Mouse (Mus musculus) layer of hippocampus, adult 9-11 months (tissue): ENCODE measurements around the gene Fndc7.

Source experiments
- DNase-seq: peaks from one replicate; pipeline ENCODE4 v3.0.0; 2022

Gene Fndc7

DNA sequence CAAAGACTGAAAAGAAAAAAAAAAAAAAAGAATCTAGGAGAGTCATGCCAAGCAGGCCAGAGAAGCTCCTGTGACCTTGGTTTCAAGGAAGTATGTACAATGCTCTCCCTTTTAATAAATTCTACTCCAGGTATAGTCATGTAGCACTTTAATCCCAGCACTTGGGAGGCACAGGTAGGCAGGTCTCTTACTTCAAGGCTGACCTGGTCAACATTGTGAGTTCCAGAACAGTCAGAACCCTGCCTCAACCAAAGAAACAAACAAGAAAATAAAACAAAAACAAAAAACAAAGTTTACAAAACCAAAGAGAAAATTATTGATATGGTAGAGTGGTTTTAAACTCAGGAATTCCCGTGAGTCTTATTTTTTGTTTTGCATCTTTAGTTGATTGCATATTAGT is at the start of gene Fndc7:
Gene Fndc7, minus strand, starts transcription at position 101 of the 400 bp plus-strand sequence.
- DNase-seq: no peak

DNA sequence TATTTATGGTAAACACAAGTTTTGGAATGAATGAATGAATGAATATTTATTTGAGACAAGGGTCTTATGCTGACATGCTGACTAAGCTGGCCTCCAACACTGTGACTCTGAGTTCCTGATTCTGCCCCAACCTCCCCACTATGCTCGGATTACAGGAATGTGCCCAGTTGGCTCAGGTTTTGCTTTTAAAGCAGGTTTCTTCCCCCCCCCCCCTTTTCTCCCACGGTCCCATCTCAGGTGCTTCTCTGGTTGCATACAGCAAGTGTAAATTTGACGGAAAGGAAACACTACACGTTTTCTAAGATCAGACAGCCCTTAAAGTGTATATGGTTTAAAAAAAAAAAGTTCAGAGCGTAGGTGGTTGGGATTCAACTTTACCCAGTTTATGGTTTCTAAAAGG is 49.8 kb upstream of the Fndc7 start, which contains the start of gene Henmt1:
Gene Henmt1, plus strand, starts transcription at position 301 of the 400 bp plus-strand sequence.
- DNase-seq: no peak

DNA sequence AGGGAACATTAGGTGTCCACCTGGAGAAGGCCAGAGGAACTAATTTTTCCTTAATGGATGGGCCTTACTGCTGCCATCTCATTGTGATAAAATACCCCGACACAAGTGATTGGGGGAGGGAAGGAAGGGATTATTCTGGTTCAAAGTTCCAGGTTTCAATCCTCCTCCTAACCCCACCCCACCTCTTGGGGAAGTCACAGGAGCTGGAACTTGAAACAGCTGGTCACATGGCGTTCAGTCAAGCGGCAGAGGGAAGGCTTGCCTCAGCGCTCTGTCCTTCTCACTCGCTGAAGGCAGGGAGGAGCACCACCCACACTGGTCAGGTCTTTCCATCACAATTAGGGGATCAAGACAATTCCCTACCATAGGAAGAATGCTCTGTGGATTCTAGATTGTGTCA is 48.9 kb upstream of the Fndc7 start:
- no peak for DNase-seq

DNA sequence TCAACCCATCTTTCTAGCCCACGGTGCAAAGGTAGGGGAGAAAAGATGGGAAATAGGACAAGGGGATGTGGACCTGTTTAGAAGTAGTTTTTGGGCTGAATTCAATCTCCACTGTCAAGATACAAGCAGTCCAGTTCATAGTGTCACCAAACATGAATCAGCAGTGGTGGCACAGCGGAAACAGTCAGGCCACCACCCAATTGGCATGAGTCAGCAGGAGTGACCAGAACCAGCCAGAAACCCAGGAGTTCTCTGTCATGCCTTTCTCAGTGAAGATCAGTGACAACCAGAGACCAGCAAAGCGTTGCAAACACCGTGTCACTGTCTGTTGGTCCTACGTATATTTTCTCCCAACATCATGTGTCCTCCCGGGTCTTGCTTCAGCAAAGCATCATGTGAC is 43.7 kb upstream of the Fndc7 start:
- DNase-seq: no peak

DNA sequence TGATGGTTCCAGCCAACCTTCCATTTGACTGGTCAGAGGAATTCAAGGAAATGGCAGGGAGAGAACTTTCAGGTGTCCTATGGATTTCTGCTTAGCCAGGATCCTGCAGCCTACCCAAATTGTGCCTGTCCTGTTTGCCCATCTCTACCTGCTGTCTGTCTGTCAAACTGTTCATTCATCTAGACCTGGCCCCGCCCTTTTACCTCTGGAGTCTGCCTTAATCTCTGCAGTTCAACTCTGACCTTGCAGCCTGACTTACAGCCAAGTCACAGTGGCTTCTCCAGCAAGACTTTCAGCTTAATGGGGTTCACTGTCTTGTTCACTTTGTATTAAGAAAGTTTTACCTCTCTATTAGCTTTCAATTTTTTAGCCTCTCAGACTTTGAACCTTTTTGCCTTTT is 36.5 kb upstream of the Fndc7 start:
- DNase-seq: no peak

DNA sequence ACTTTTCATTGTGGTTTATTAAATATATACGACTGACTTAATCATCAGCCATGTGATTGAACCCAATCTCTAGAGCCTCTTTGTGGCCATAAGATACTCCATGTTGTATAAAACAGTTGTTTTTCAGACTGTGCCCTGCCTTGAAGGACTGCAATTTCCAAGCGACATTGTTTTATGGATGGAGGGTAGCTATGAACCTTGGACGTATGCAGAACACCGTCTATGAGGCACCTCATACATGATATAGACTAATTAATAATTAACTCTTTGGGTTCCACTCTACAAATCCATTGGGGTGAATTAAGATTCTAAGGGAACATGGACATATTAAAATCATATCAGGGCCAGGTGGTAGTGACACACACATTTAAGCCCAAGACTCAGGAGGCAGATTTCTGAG is 35.9 kb upstream of the Fndc7 start:
- DNase-seq: no peak

DNA sequence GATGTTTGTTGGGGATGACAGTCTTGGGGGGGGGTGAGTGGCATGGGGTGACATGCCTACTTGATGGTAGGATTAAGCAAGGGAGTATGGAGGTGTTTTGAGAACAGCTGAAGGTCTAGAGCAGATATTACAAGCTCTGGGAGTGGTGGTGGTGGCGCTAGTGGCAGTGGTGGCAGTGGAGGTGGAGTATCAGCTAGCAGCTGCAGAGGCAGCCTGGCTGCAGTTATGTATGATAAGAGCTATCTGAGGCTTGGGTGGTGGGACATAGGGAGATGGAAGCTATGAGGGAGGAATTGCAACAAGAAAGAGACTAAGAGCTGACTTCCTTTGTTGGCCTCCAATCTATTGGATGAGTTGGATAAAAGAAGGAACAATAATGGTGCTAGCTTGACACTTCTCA is 32.0 kb upstream of the Fndc7 start:
- DNase-seq: no peak

DNA sequence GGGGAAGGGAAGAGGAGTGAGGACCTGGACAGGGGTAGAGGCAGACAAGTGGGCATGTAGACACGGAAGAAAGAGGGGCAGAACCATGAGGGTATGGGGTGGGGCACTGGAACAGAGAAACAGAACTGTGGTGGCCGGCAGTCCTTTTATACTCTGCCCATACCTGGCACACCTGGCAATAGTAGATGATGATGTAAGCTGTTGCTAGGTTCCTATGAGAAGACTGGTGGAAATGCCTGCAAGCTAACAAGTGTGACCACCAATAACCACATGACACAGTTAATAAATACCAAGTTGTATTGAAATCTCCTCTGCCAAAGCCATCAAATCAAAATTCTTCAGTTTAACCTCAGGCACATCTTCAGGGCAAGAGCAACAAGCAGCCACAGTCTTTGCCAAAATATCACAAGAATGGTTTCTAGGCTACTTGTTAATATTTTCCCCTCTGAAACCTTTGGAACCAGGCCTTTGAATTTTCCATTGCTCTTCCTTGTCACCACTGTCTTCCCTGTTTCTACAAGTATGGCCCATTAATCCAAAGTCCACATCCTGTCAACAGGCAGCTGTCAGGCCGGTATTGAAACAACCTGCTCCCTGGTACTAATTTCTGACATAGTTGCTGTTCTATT is 30.7 kb upstream of the Fndc7 start:
- DNase-seq: no peak

DNA sequence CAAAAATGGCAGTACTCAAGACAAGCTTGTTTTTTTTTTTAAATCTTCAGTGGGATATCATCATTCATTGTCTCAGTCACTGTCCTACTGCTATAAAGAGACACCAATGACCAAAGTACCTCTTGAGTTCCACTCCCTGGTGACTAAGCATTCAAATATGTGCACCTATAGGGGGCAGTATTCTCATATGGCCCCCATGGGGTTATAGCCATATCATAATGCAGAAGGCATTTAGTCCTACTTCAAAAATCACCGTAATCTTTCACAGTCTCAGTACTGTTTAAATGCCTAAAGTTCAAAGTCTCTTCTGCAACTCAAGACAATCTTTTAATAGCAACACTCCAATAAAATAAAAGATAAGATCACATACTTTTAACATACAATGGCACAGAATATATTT is 29.0 kb upstream of the Fndc7 start:
- no peak for DNase-seq

DNA sequence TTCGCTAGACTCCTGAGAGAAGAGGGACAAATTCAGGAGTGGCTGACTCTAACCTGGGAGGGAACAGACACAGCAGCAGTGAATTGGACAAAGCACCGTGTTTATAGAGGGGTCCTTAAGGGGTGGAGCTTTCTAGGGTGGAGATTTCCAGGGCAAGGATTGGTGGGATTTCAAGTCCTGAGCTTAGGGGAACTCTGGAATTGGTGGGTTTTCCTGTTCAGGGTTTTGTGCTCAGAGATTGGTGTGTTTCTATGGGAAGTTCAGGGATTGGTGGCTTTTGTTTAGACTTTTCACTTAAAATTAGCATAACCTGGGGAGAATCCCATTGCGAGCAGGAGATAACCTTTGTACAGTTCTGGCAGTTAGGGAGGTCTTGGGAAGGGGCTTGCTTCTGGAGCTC is 28.2 kb upstream of the Fndc7 start:
- DNase-seq: no peak

DNA sequence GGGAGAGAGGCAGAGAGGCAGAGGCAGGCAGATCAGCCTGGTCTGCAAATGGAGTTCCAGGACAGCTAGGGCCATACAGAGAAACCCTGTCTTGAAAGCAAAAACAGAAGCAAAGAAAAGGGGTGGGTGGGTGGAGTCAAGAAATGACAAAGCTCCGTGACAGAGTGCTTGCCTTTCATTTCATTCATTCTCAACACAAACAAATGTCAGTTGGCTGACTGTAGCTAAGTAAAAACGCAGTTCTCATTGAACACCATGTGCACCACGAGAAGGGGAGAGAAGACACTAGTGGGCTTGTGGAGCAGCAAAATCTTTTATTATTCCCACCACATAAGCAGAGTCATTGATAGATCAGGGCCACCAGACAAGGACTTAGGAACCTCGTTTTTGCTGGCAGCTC is 27.0 kb upstream of the Fndc7 start:
- DNase-seq: no peak

DNA sequence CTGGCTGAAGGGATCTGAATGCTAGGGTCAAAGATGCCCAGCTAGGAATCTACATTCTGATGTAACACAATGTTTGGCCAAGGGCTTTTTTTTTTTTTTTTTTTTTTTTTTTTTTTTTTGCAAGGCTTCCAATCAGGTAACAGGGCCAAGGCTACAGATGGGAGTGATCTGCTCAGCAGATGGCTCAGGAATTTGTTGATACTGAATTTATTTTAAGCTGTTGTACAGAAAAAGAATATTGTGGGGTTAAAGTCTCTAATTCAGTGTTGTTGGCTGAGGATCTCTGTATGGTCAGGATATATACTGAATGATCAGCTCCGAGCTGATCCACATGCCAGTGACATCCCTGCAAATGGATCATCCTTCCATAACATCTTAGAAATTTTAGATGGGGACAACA is 26.2 kb upstream of the Fndc7 start:
- DNase-seq: peak; percentile 40

DNA sequence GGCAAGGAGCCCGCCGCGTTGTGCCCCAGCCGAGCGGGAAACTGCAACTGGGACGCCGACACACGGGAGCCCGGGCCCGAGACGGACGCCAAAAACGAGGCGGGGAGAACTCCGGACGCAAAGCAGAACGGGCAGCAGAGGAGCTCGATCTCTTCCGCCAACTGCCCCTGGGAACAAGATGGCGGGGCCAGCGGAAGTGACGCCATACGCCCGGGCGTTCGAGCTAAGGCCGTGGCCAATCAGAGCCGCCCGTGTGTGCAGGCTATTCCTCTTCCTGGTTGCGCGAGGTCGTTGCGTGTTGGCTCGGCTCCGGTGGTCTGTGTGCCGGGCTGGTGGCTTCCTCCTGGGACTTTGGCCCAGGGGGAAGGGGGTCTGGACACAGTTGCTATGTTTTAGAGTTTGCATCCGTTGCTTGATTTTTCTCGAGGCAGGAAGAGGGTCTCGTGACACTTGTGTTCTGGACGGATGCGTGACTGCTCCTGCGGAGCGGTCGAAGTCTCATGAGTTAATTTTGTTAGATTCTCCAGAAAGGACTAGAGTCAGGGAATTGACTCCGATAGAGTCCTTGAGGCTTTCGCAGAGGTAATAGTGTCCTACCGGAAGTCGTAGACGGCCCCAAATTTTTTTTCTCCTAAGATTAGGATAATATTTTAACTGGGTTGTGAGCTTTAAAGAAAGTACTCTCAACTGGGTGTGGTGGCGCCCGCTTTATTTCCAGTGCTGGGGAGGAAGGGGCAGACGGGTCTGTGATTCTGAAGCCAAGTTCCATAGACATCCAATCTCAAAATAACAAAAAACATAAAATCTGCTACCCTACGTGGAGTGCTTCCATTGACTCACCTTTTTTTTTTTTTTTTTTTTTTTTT is 22.0 kb upstream of the Fndc7 start, which contains the start of gene Prpf38b:
Gene Prpf38b, minus strand, starts transcription at position 180 of the 866 bp plus-strand sequence.
- peak; percentile 97 for DNase-seq

DNA sequence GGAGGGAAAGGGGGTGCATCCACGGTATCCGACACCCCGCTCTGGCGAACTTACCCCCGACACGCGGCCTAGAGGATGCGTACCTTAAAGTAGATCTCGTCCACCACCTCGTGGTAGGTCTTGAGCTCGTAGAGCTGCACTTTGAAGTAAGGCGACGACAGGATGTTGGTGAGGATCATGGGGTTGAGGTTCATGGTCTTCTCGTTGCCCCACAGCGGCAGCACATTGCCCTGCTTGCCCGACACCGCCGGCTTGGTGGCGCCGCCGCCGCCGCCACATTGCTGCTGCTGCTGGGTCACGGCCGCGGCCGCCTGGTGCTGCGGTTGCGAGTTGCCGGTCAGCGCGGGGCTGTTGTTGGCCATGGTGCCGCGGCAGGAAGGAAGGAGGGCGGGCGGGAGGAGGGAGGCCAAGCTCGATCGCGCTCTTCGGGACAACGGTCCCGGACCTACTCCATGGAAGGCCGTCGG is 21.3 kb upstream of the Fndc7 start:
- peak; percentile 69 for DNase-seq

DNA sequence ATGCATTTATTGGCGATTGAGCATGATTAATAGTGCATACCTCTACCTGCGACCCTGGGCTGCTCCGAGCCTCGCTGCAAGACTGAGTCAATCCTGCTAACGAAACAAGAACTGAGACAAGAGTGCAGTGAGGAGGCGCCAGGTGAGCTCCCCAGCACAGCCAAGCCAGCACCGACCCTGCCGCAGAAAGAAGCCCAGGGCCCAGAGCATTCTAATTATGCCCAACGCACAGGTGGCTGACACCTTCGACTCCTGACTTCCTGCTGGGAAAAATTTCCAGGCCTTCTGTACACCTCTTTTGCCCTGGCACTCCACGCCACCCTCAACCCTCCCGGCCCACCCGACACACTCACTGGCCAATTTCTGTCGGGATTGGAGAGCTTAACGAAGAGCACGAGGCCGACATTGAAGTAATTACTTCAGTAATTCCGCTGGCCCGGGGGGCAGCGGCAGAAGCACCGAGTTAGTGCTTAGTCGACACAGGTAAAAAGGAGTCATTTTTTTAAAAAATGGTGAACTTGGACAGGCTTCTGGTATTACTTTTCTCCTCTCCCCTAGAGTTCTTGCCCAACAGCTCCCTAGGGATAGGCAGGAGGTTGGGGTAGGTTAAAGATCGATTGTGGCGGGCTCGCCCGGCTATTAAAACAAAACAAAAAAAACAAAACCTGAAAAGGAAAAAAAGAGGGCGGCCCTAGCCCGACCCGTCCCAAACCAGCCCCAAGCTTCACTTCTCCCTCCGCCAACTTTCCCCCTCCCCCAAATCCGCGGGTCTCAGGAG is 20.7 kb upstream of the Fndc7 start:
- no peak for DNase-seq

DNA sequence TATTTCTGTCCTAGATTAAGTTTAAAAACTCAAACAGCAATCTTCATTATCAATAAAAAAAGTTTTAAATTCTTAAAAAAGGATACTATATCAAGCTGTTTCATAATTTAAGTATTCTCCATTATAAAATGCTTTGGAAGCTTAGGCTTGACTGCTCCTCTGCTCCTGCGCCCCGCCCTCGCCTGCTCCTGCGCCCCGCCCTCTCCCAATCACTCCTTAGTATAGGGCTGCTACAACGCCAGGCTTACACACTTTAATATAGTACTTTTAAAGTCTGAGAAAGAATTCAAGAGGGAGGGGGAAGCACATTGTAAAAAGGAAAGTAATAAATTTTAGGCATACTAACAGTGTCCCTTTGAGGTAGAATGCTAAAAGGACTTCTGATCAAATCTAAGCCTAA is 13.1 kb upstream of the Fndc7 start:
- DNase-seq: no peak

DNA sequence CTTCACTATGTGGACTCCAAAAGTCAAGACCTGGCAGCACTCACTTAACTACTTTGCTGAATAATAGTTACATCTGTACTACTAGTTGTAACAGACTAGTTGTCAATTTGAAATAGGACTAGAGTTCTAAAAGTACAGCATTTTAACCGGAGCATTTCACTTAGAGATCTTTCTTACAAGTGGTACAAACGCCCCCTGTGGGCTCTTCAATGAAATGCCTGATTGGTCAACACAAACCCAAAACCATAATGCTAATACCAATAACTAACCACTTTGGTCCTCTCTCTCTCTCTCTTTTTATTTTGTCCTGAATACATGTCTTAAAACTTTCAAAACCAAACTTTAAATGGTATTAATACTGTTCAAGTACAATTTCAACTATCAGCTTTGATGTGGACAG is 12.2 kb upstream of the Fndc7 start:
- no peak for DNase-seq

DNA sequence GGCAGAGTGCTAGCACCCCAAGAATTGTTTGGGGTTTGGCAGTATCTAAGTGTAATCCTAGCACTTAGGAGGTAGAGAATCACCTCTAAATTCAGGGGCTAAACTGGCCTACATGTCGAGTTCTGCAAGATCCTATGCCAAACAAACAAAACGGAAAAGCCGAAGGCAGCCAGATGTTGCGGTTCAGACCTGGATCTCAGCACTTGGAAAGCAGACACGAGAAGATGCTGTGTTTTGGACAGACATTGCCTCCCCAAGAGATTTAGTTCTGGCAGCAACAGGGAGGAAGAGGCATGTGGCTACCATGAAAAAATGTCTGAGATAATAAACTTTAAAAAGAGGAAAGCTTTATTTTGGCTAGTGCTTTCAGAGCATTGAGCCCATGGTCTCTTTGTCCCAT is 10.9 kb upstream of the Fndc7 start:
- DNase-seq: no peak

DNA sequence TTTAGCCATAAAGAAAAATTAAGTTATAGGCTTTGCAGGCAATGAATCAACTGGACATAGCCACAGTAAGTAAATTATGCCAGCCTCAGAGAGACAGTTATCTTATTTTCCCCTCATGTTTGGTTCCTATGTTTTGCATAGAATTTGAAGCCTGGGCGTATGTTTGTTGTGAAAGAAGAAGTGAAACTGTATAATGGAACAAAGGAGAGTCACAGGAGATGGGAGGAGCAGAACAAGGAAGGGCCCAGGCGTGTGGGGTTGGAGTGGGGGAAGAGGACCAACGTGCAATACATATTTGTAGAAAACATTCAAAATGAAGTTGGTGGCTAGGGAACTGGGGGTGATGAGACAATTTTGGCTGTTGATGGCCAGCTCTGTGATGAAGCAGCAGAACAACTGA is 10.3 kb upstream of the Fndc7 start:
- no peak for DNase-seq

DNA sequence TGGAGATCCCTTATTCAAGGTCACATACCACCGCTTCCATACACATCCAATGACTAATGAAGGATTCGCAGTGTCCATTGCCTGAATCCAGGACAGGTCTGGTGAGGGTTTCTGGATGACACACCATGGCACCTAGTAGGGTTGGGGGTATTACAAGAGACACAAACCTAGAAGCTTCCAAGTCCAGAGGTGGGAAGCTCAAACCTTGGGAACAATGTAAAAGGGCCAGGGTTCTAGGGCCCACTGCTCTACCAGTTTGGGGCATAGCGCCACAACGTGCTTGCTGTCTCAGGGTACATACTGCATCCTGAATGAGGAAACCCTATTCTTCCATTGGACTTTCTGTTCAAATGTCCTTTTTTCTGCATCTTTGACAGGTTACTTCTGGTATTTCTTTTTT is 8.8 kb upstream of the Fndc7 start:
- no peak for DNase-seq

DNA sequence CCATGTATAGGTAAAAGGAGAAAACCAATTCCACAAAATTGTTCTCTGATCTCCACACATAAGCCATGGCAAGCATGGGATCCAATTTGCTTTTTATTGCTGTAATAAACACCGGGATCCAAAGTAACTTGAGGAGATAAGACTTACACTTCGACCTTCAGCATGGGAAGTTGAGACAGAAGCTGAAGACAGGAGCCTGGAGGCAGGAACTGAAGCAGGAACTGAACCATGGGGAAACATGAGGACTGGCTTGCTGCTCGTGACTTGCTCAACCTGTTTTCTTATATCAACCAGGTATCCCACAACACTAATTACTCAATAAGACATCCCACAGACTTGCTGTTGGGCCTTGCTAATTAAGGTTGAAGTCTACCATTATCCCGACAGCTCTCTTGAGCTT is 3.1 kb upstream of the Fndc7 start:
- DNase-seq: no peak

DNA sequence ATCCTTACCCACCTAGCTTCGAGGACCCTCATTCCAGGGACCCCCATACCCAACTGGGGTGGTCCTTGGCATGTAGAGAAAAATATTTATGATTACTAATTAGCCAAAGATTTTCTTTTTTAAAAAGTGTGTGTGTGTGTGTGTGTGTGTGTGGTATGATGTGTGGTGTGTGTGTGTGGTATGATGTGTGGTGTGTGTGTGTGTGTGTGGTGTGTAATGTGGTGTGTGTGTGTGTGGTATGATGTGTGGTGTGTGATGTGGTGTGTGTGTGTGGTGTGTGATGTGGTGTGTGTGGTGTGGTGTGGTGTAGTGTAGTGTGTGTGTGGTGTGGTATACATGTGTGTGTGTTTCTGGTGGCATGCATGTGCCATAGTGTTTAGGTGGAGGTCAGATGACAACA is 2.3 kb upstream of the Fndc7 start:
- no peak for DNase-seq

DNA sequence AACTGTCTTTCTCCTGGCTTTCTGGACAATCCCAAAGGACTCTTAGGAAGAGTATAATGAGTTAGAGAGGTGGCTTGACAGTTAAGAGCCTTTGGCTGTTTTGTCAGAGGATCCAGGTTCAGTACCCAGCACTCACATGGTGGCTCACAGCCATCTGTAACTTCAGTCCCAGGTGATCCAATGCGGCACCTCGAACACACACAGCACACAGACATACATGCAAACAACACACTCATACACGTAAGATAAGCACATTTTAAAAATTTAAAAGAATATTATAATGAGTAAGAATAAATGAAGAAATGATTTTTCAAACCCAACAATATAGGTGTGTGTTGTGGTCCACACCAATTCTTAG is 2.2 kb downstream of the Fndc7 start:
- no peak for DNase-seq
